Mouse (Mus musculus): ENCODE results near the gene Dcaf4. TPM values are rescaled to one million over a fixed set of nuclear protein-coding genes. Genes with fewer than 3 reads are reported as not detected.

Dcaf4 gene
- 15.9 and 18.2 TPM in 2 replicates for polyA plus RNA-seq (2012; rRNA removed)

DNA sequence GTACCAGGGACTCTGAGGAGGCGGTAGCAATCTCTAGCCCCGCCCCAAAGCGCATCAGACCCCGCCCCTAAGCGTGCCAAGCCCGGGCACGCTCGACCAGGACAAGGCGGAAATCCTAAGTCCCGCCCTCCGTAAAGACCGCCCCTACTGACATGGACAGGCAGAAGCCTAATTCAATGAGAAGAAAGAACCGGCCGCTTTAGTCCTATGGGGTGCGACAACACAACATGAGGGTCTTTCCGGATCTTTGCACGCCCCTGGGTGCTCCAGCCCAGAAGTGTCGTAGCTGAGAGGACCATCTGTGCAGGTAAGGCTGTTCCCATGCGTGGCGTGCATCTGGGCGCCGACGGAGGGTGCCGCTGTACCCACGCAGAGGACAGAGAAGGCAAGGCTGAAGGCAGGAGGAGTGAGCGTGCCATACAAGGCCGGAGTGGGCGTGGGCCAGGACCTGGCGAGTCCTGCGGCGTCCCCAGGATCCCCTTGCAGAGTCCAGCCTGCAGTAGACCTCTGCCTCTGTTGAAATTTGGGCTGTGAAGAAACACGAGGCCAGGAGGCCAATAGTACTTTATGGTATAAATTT, at the start of gene Dcaf4:
Gene Dcaf4 (plus strand): TSS at position 156 of the 580 bp plus-strand sequence.

DNA sequence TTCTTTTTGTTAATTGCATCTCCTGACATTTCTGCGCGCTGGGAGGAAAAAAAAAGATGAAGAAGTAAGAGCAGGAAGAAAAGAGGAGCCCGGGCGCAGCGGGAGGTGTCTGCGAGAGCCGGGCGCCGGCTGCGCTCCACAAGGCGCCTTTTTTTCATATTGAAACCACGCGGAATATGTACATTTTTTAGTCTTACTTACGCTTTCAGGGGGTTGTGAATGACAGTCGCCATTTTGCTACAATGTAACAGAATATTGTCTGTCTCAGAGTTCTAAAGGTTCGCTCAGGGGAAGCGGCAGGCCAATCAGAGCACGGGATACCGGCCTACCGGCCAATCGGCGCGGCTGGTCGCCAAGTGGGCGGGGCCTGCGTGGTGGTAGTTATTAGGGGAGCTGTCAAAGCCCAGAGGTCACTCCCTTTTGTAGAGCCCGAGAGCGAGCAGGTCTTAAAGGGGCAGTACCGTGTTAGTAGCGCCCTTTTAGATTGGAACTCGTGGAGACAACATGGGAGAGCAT, 32.7 kb upstream of the Dcaf4 start, which contains the start of gene Dpf3:
Gene Dpf3 (minus strand): TSS at position 241 of the 516 bp plus-strand sequence.

Other genes with a start within 250 kb of the Dcaf4 start
- 2.9 and 3.3 TPM in 2 replicates for gene Dpf3, start 32.8 kb upstream of the Dcaf4 start, polyA plus RNA-seq (2012; rRNA removed)
- 41.5 and 47.8 TPM in 2 replicates for gene Zfyve1, start 76.8 kb downstream of the Dcaf4 start, polyA plus RNA-seq (2012; rRNA removed)
- 12.6 and 13.0 TPM in 2 replicates for gene Rbm25, start 110.8 kb downstream of the Dcaf4 start, polyA plus RNA-seq (2012; rRNA removed)
- gene Psen1, start 167.7 kb downstream of the Dcaf4 start, polyA plus RNA-seq (2012; rRNA removed), result 45.1 and 46.1 TPM in 2 replicates
- gene Papln, start 243.2 kb downstream of the Dcaf4 start, polyA plus RNA-seq (2012; rRNA removed), result 6.3 and 7.2 TPM in 2 replicates